Mouse (Mus musculus) limb, embryonic 10.5 days (tissue): Measurements from ENCODE around the gene Psmd2. TPM values are rescaled to one million over a fixed set of nuclear protein-coding genes. Genes with fewer than 3 reads are reported as not detected.
A peak's percentile ranks its signal among the peaks of the same experiment; 100 is the strongest.

ENCODE experiments used
- DNase-seq: peaks from one replicate; pipeline ENCODE4 v3.0.0-alpha.2; 2017; ENCODE audit warnings: low spot score
- H3K27ac ChIP-seq: fragments of 300-500 bp; sonication (generic); 2 replicates; pipeline ENCODE4 v1.5.1; 2016; ENCODE audit warnings: mild to moderate bottlenecking
- H3K27me3 ChIP-seq: fragments of 300-500 bp; sonication (generic); 2 replicates; pipeline ENCODE4 v1.6.1; 2016; ENCODE audit warnings: low read depth, mild to moderate bottlenecking; ENCODE audit not compliant: poor library complexity, severe bottlenecking
- H3K36me3 ChIP-seq: fragments of 300-500 bp; sonication (generic); 2 replicates; pipeline ENCODE4 v1.6.1; 2016; ENCODE audit warnings: mild to moderate bottlenecking, moderate library complexity
- H3K4me1 ChIP-seq: fragments of 300-500 bp; sonication (generic); 2 replicates; pipeline ENCODE4 v1.6.1; 2016
- H3K4me3 ChIP-seq: fragments of 300-500 bp; sonication (generic); 2 replicates; pipeline ENCODE4 v1.5.1; 2016; ENCODE audit warnings: mild to moderate bottlenecking, moderate library complexity
- H3K9me3 ChIP-seq: fragments of 300-500 bp; sonication (generic); replicated peaks from 2 replicates; pipeline ENCODE4 v1.6.1; 2016; ENCODE audit warnings: mild to moderate bottlenecking
- WGBS: fragments of 180-500 bp; shearing (Covaris S2); methylation state at CpG from one replicate; pipeline ENCODE4 v1.1.7; 2016; 5-methylcytosine and 5-hydroxymethylcytosine counted together
- polyA plus RNA-seq: library from polyadenylated mRNA; unstranded; fragments of >200 nt; fragmentation: Nextera tagmentation; extraction: Ambion mirVana; gene quantifications from 2 replicates; pipeline ENCODE4 v1.2.1, GENCODE M21; 2016

Gene Psmd2
- polyA plus RNA-seq, 1 experiment from 2014 or later, result 538 TPM

- H3K27ac ChIP-seq, result peak overlapping the region; percentile 98
- H3K4me1 ChIP-seq, result peaks cover 24% of the 10 kb centered on the region
- H3K36me3 ChIP-seq, result peaks cover 44% of the 10 kb centered on the region
- WGBS, result under 1% methylated on average over 63 of the region's 78 CpGs
- no peak for DNase-seq
- H3K4me3 ChIP-seq, result peak overlapping the region; percentile 99
- H3K27me3 ChIP-seq, result no peaks in the 10 kb centered on the region
- no peaks in the 10 kb centered on the region for H3K9me3 ChIP-seq
Observed at GRCm38 (mm10) chr16:20672965-20673705, 21.7 kb downstream of the Psmd2 start.

DNA sequence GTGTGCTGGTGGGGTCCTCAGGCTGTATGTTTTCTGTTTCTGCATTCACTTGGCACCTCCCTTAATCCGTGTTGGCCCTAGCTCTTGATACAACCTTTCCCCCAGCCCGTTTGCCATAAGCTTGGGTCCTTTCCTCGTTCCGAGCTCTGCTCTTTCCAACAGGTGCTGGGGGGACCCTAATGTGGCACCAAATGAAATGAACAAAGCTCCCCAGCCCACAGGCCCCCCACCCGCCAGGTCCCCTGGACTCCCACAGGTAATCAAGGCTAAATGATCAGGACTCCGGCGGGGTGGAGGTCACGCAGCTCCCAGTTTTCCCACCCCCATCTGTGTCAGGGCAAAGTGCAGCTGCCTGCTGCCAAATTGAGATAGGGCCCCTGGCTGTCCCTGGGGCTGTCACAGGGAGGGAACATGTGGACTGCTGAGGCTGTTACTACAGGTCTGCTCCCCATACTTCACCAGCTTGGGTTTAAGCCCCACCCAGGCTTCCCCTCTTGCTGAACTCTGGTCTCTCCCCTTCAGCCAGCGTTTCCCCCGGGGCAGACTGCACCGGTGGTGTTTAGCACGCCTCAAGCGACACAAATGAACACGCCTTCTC lies 22.4 kb downstream of the Psmd2 start:
- H3K4me3 ChIP-seq, result peak overlapping the region; percentile 99
- peak; percentile 44 for DNase-seq
- no peaks in the 10 kb centered on the region for H3K9me3 ChIP-seq
- H3K36me3 ChIP-seq, result peaks cover 51% of the 10 kb centered on the region
- peak overlapping the region; percentile 98 for H3K27ac ChIP-seq
- H3K4me1 ChIP-seq, result peaks cover 24% of the 10 kb centered on the region
- 20% methylated on average over 14 of the region's 14 CpGs for WGBS
- no peaks in the 10 kb centered on the region for H3K27me3 ChIP-seq

GRCm38 (mm10) chr16:20675213-20675612 lies 23.8 kb downstream of the Psmd2 start:
- H3K9me3 ChIP-seq, result no peaks in the 10 kb centered on the region
- 92% methylated on average over 6 of the region's 6 CpGs for WGBS
- no peak overlapping the region for H3K27ac ChIP-seq
- H3K36me3 ChIP-seq, result peaks cover 65% of the 10 kb centered on the region
- no peaks in the 10 kb centered on the region for H3K27me3 ChIP-seq
- DNase-seq, result no peak
- H3K4me1 ChIP-seq, result peaks cover 24% of the 10 kb centered on the region
- peak overlapping the region; percentile 99; the same call in 1 of the 2 replicates for H3K4me3 ChIP-seq

GRCm38 (mm10) chr16:20676702-20677101 lies 25.2 kb downstream of the Psmd2 start:
- H3K36me3 ChIP-seq, result peaks cover 80% of the 10 kb centered on the region
- 89% methylated on average over 4 of the region's 4 CpGs for WGBS
- no peak overlapping the region for H3K4me3 ChIP-seq
- peaks cover 22% of the 10 kb centered on the region for H3K4me1 ChIP-seq
- H3K9me3 ChIP-seq, result no peaks in the 10 kb centered on the region
- H3K27me3 ChIP-seq, result no peaks in the 10 kb centered on the region
- H3K27ac ChIP-seq, result no peak overlapping the region
- no peak for DNase-seq

GRCm38 (mm10) chr16:20677380-20677779 lies 25.9 kb downstream of the Psmd2 start:
- no peak overlapping the region for H3K27ac ChIP-seq
- H3K27me3 ChIP-seq, result no peaks in the 10 kb centered on the region
- no peak for DNase-seq
- H3K4me1 ChIP-seq, result peaks cover 18% of the 10 kb centered on the region
- no peak overlapping the region for H3K4me3 ChIP-seq
- H3K9me3 ChIP-seq, result no peaks in the 10 kb centered on the region
- 89% methylated on average over 5 of the region's 5 CpGs for WGBS
- H3K36me3 ChIP-seq, result peaks cover 87% of the 10 kb centered on the region

DNA sequence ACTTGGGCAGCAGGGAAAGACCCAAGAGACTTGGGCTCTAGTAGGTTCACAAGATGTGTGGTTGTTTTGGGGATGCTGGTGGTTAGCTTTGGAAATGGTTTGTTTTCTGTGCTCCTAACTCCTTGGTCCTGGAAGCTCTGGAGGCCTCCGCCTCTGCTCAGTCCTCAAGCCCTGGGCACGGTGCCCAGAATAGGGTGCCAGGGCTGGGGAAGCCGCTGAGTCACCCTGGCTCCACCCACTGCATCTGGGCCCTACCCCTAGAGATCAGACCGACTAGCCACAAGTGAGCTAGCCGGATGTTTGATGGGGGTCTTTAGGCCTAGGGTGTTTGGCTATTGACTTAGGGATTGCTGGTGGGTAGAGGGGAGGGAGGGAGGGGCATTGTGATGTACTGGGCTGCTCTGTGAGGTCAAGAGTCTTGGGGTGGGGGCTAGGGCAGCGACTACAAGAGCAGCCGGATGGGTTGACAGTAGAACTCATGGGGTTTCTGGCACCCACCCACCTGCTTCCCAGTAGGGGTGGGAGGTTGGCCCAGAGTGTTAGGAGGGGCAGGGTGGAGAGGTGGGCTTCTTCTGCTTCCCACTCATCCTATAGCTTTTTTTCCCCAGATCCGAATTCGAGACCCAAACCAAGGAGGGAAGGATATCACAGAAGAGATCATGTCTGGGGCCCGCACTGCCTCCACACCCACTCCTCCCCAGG lies 26.7 kb downstream of the Psmd2 start:
- no peak overlapping the region for H3K27ac ChIP-seq
- H3K4me1 ChIP-seq, result peaks cover 18% of the 10 kb centered on the region
- peaks cover 94% of the 10 kb centered on the region for H3K36me3 ChIP-seq
- no peak overlapping the region for H3K4me3 ChIP-seq
- H3K27me3 ChIP-seq, result no peaks in the 10 kb centered on the region
- H3K9me3 ChIP-seq, result no peaks in the 10 kb centered on the region
- no peak for DNase-seq
- WGBS, result 94% methylated on average over 10 of the region's 10 CpGs

DNA sequence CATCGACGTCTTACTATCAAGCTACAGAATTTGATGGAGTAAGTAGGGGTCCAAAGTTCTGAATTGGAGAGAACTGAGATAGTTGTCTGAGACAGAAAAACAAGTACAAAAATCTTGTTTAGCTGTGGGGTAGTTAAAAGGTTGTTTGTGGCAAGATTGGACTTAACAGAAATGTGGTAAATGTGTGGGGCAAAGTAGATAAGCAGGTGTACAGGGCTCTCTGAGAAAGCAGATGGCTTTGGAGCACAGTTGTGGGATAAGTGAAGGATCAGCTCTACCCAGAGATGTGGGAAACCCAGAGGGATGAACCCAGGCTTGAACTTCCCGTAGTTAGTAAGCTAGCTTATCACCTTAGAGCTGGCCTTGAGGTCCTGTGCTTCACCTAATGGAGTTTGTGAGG lies 39.3 kb downstream of the Psmd2 start:
- no peaks in the 10 kb centered on the region for H3K9me3 ChIP-seq
- peaks cover 15% of the 10 kb centered on the region for H3K27me3 ChIP-seq
- WGBS, result 90% methylated on average over 3 of the region's 3 CpGs
- H3K27ac ChIP-seq, result no peak overlapping the region
- DNase-seq, result no peak
- H3K36me3 ChIP-seq, result peaks cover 67% of the 10 kb centered on the region
- no peak overlapping the region for H3K4me3 ChIP-seq
- peaks cover 30% of the 10 kb centered on the region for H3K4me1 ChIP-seq

DNA sequence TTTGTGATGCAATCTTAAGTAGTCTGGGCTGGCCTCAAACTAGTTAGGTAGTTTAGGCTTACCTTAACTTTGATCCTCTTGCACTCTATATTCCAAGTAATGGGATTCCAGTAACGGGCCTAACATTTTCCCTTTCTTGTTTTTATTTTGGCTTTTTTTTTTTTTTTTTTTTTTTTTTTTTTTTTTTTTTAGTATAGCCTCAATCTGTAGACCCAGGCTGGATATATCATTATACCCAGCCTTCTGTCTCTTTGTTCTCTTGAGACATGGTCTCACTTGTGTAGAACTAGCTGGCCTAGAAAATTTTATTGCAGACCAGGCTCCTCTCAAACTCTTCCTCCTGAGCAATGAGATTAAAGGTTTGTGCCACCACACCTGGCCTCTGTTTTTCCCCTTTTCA lies 40.2 kb downstream of the Psmd2 start:
- 81% methylated on average over 1 of the region's 1 CpGs for WGBS
- Histone ChIP-seq H3K4me3 (no peak overlapping the region), H3K27me3 (peaks cover 20% of the 10 kb centered on the region), H3K9me3 (no peaks in the 10 kb centered on the region), H3K4me1 (peaks cover 39% of the 10 kb centered on the region), H3K27ac (no peak overlapping the region), H3K36me3 (peaks cover 59% of the 10 kb centered on the region)
- DNase-seq, result no peak

DNA sequence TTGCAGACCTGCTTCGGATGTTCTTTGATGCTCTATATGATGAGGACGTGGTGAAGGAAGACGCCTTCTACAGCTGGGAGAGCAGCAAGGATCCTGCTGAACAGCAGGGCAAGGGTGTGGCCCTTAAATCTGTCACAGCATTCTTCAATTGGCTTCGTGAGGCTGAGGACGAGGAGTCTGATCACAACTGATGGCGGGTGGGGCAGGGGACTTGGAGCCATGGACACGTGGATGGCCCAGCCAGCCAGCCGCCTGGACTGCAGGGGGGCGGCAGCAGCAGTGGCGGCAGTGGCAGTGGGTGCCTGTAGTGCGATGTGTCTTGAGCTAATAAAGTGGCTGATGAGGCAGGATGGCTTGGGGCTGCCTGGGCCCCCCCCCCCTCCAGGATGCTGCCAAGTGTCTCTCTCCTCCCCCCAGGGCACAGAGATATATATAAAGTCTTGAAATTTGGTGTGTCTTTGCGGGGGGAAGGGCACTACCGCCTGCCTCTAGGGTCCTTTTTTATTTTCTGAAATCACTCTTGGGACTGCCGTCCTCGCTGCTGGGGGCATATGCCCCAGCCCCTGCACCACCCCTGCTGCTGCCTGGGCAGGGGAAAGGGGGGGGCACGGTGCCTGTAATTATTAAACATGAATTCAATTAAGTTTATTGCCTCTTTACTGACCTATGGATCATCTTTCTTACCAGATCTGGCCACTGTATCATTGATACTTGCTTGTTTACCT lies 41.0 kb downstream of the Psmd2 start:
- H3K27me3 ChIP-seq, result peaks cover 20% of the 10 kb centered on the region
- 37% methylated on average over 16 of the region's 16 CpGs for WGBS
- peak overlapping the region; percentile 65; the same call in 1 of the 2 replicates for H3K4me3 ChIP-seq
- H3K4me1 ChIP-seq, result peaks cover 44% of the 10 kb centered on the region
- H3K36me3 ChIP-seq, result peaks cover 51% of the 10 kb centered on the region
- H3K27ac ChIP-seq, result no peak overlapping the region; the same call in 1 of the 2 replicates
- H3K9me3 ChIP-seq, result no peaks in the 10 kb centered on the region
- no peak for DNase-seq

- peak within 1 kb of the TSS; percentile 83 for H3K27ac ChIP-seq
- H3K9me3 ChIP-seq, result no peaks in the 10 kb centered on the region
- H3K4me1 ChIP-seq, result peaks cover 44% of the 10 kb centered on the region
- H3K4me3 ChIP-seq, result peak within 1 kb of the TSS; percentile 65
- H3K27me3 ChIP-seq, result peaks cover 20% of the 10 kb centered on the region
- under 1% methylated on average over 37 of the region's 37 CpGs for WGBS
- peaks cover 43% of the 10 kb centered on the region for H3K36me3 ChIP-seq
- DNase-seq, result peak; percentile 94
Observed at GRCm38 (mm10) chr16:20693111-20693701, 41.8 kb downstream of the Psmd2 start, which contains the start of gene Fam131a. Gene Fam131a, plus strand, starts transcription at chr16:20693241.

- H3K27ac ChIP-seq, result no peak overlapping the region
- 82% methylated on average over 8 of the region's 8 CpGs for WGBS
- H3K4me3 ChIP-seq, result no peak overlapping the region
- H3K27me3 ChIP-seq, result peaks cover 26% of the 10 kb centered on the region
- peaks cover 27% of the 10 kb centered on the region for H3K36me3 ChIP-seq
- peaks cover 51% of the 10 kb centered on the region for H3K4me1 ChIP-seq
- DNase-seq, result no peak
- no peaks in the 10 kb centered on the region for H3K9me3 ChIP-seq
Observed at GRCm38 (mm10) chr16:20694781-20695180, 43.3 kb downstream of the Psmd2 start.

- Histone ChIP-seq H3K4me3 (peak overlapping the region; percentile 58), H3K36me3 (peaks cover 17% of the 10 kb centered on the region), H3K9me3 (no peaks in the 10 kb centered on the region), H3K27ac (peak overlapping the region; percentile 72), H3K4me1 (peaks cover 61% of the 10 kb centered on the region), H3K27me3 (peaks cover 26% of the 10 kb centered on the region)
- WGBS, result 4% methylated on average over 46 of the region's 46 CpGs
- DNase-seq, result peak; percentile 77
Observed at GRCm38 (mm10) chr16:20695622-20696323, 44.3 kb downstream of the Psmd2 start.
